Mouse (Mus musculus): ENCODE results near the gene Ctf2. TPM values are rescaled to one million over a fixed set of nuclear protein-coding genes. Genes with fewer than 3 reads are reported as not detected.

Gene Ctf2
- polyA plus RNA-seq, 1 experiment from 2014 or later: 0.23 TPM

- Histone ChIP-seq H3K4me3 (ENCODE audit: low read length) (no peak overlapping the region), H3K9me3 (ENCODE audit: control insufficient read depth, low read length) (no peaks in the 10 kb centered on the region), H3K27me3 (ENCODE audit: control insufficient read depth, insufficient read depth, low read depth, low read length) (no peaks in the 10 kb centered on the region), H3K4me2 (ENCODE audit: low read depth, low read length) (no peak overlapping the region), H3K36me3 (ENCODE audit: control insufficient read depth, insufficient read depth, low read length) (no peaks in the 10 kb centered on the region), H3K9ac (ENCODE audit: low read length) (no peak overlapping the region), H3K27ac (ENCODE audit: low read length) (no peak overlapping the region), H3K4me1 (replicated peaks; ENCODE audit: control insufficient read depth, insufficient read depth, low read length) (peaks cover 13% of the 10 kb centered on the region)
- WGBS: 56% methylated on average over 8 of the region's 8 CpGs
- no peak for ATAC-seq (ENCODE audit: low read depth)
These were observed 49.9 kb downstream of the Ctf2 start for GRCm38 (mm10) chr7:127681888-127682553.

DNA sequence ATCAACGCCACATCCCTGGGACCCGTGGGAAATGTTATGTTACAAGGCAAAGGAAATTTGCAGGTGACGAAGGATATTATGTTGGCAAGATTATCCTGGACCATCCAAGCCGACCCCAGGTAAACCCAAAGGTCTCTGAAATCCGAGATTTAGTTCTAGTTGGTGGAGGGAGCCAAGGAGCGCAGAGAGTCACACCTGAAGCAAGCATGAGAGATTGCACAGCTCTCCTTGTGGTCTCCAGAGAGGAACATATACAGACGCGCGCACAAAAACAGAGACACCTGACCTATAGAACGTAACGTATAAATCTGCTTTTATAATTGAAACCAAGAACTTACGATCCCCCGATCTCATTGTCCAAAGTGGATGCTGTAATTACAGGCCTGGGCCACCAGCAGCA is 51.4 kb downstream of the Ctf2 start:
- Histone ChIP-seq H3K4me1 (replicated peaks; ENCODE audit: control insufficient read depth, insufficient read depth, low read length) (peaks cover 9% of the 10 kb centered on the region), H3K9me3 (ENCODE audit: control insufficient read depth, low read length) (no peaks in the 10 kb centered on the region), H3K36me3 (ENCODE audit: control insufficient read depth, insufficient read depth, low read length) (no peaks in the 10 kb centered on the region), H3K4me3 (ENCODE audit: low read length) (no peak overlapping the region), H3K4me2 (ENCODE audit: low read depth, low read length) (no peak overlapping the region), H3K27me3 (ENCODE audit: control insufficient read depth, insufficient read depth, low read depth, low read length) (no peaks in the 10 kb centered on the region), H3K27ac (ENCODE audit: low read length) (no peak overlapping the region), H3K9ac (ENCODE audit: low read length) (no peak overlapping the region)
- WGBS: 86% methylated on average over 13 of the region's 13 CpGs
- ATAC-seq (ENCODE audit: low read depth): no peak

DNA sequence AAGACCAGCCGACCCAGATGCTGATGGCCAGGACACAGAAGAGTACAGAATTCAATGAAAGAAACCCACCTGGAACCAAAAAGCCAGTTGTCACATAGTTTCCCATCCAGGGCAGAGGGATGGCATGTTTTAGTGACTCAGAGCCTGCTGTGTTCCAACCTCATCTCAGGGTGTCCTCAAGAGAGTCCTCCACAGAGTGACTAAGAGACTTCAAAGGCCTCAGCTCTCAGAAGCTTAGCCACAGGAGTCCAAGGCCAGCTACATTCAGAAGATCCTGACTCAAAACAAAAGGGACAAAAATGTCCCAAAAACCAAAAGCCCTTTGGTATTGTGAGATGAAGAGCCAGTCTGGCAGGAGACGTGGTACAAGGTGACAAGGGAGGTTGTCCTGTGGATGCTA is 53.2 kb downstream of the Ctf2 start:
- H3K27ac ChIP-seq (ENCODE audit: low read length): no peak overlapping the region
- WGBS: 70% methylated on average over 2 of the region's 2 CpGs
- no peaks in the 10 kb centered on the region for H3K4me1 ChIP-seq (replicated peaks; ENCODE audit: control insufficient read depth, insufficient read depth, low read length)
- H3K4me2 ChIP-seq (ENCODE audit: low read depth, low read length): no peak overlapping the region
- H3K36me3 ChIP-seq (ENCODE audit: control insufficient read depth, insufficient read depth, low read length): no peaks in the 10 kb centered on the region
- H3K27me3 ChIP-seq (ENCODE audit: control insufficient read depth, insufficient read depth, low read depth, low read length): no peaks in the 10 kb centered on the region
- H3K9ac ChIP-seq (ENCODE audit: low read length): no peak overlapping the region
- no peak overlapping the region for H3K4me3 ChIP-seq (ENCODE audit: low read length)
- no peaks in the 10 kb centered on the region for H3K9me3 ChIP-seq (ENCODE audit: control insufficient read depth, low read length)
- ATAC-seq (ENCODE audit: low read depth): no peak

DNA sequence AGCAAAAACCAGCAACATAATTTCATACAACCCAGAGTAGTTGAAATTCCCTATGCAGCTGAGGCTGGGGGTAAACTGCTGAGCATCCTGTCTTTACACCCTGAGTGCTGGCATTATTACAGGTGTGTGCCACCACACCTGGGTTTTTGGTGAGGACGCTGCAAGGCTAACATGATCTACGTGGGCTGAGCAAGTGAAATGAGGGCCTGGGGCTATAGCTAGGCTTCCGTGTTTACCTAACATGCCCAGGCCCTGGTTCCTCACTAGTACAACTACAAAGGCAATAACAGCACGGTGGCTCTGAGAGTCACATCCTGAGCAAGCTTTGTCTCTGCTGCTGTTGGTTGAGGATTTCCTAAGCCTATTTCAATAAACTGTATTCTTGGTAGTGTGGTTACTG is 54.4 kb downstream of the Ctf2 start:
- WGBS: 93% methylated on average over 4 of the region's 4 CpGs
- H3K4me2 ChIP-seq (ENCODE audit: low read depth, low read length): no peak overlapping the region
- no peak for ATAC-seq (ENCODE audit: low read depth)
- no peaks in the 10 kb centered on the region for H3K9me3 ChIP-seq (ENCODE audit: control insufficient read depth, low read length)
- H3K9ac ChIP-seq (ENCODE audit: low read length): no peak overlapping the region
- no peaks in the 10 kb centered on the region for H3K36me3 ChIP-seq (ENCODE audit: control insufficient read depth, insufficient read depth, low read length)
- no peak overlapping the region for H3K4me3 ChIP-seq (ENCODE audit: low read length)
- H3K4me1 ChIP-seq (replicated peaks; ENCODE audit: control insufficient read depth, insufficient read depth, low read length): no peaks in the 10 kb centered on the region
- H3K27me3 ChIP-seq (ENCODE audit: control insufficient read depth, insufficient read depth, low read depth, low read length): no peaks in the 10 kb centered on the region
- H3K27ac ChIP-seq (ENCODE audit: low read length): no peak overlapping the region

GRCm38 (mm10) chr7:127677077-127677476 is 54.9 kb downstream of the Ctf2 start:
- 67% methylated on average over 6 of the region's 6 CpGs for WGBS
- Histone ChIP-seq H3K9me3 (ENCODE audit: control insufficient read depth, low read length) (no peaks in the 10 kb centered on the region), H3K9ac (ENCODE audit: low read length) (no peak overlapping the region), H3K4me1 (replicated peaks; ENCODE audit: control insufficient read depth, insufficient read depth, low read length) (no peaks in the 10 kb centered on the region), H3K4me3 (ENCODE audit: low read length) (no peak overlapping the region), H3K27me3 (ENCODE audit: control insufficient read depth, insufficient read depth, low read depth, low read length) (no peaks in the 10 kb centered on the region), H3K27ac (ENCODE audit: low read length) (no peak overlapping the region), H3K36me3 (ENCODE audit: control insufficient read depth, insufficient read depth, low read length) (no peaks in the 10 kb centered on the region), H3K4me2 (ENCODE audit: low read depth, low read length) (no peak overlapping the region)
- no peak for ATAC-seq (ENCODE audit: low read depth)

- ATAC-seq (ENCODE audit: low read depth): peak; percentile 24; the same call in 1 of the 2 replicates
- Histone ChIP-seq H3K27me3 (ENCODE audit: control insufficient read depth, insufficient read depth, low read depth, low read length) (no peaks in the 10 kb centered on the region), H3K4me2 (ENCODE audit: low read depth, low read length) (no peak overlapping the region), H3K27ac (ENCODE audit: low read length) (no peak overlapping the region), H3K4me1 (replicated peaks; ENCODE audit: control insufficient read depth, insufficient read depth, low read length) (no peaks in the 10 kb centered on the region), H3K9ac (ENCODE audit: low read length) (no peak overlapping the region), H3K9me3 (ENCODE audit: control insufficient read depth, low read length) (no peaks in the 10 kb centered on the region), H3K36me3 (ENCODE audit: control insufficient read depth, insufficient read depth, low read length) (no peaks in the 10 kb centered on the region), H3K4me3 (ENCODE audit: low read length) (no peak overlapping the region)
- 71% methylated on average over 9 of the region's 9 CpGs for WGBS
These were observed 56.6 kb downstream of the Ctf2 start for GRCm38 (mm10) chr7:127675391-127675811.

- Histone ChIP-seq H3K4me3 (ENCODE audit: low read length) (no peak overlapping the region), H3K9me3 (ENCODE audit: control insufficient read depth, low read length) (no peaks in the 10 kb centered on the region), H3K4me1 (replicated peaks; ENCODE audit: control insufficient read depth, insufficient read depth, low read length) (no peaks in the 10 kb centered on the region), H3K36me3 (ENCODE audit: control insufficient read depth, insufficient read depth, low read length) (no peaks in the 10 kb centered on the region), H3K27me3 (ENCODE audit: control insufficient read depth, insufficient read depth, low read depth, low read length) (no peaks in the 10 kb centered on the region), H3K27ac (ENCODE audit: low read length) (no peak overlapping the region), H3K4me2 (ENCODE audit: low read depth, low read length) (no peak overlapping the region), H3K9ac (ENCODE audit: low read length) (no peak overlapping the region; the same call in 1 of the 2 replicates)
- WGBS: 4% methylated on average over 5 of the region's 5 CpGs
- ATAC-seq (ENCODE audit: low read depth): peak; percentile 87
These were observed 57.0 kb downstream of the Ctf2 start for GRCm38 (mm10) chr7:127674977-127675376.

DNA sequence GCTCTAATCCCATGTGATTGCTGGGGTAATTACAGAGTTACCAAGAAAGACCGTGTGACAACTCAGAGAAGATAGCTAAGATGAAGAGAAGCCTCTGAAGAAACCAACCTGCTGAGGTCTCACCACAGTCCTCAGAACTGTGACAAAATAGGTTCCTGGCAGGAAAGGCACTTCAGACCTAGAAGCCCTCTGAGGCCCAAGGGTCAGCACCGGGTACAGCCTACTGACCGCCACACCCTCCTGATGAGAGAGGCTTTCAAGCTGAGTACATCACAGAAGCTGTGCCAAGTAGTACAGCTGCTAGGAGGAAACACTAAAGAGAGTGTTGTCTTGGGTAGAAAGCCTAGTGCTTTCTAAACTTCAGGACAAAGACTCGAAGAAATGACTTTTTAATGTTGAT is 59.2 kb downstream of the Ctf2 start:
- 68% methylated on average over 4 of the region's 4 CpGs for WGBS
- Histone ChIP-seq H3K27me3 (ENCODE audit: control insufficient read depth, insufficient read depth, low read depth, low read length) (no peaks in the 10 kb centered on the region), H3K27ac (ENCODE audit: low read length) (no peak overlapping the region), H3K9ac (ENCODE audit: low read length) (no peak overlapping the region), H3K4me3 (ENCODE audit: low read length) (no peak overlapping the region), H3K9me3 (ENCODE audit: control insufficient read depth, low read length) (no peaks in the 10 kb centered on the region), H3K4me2 (ENCODE audit: low read depth, low read length) (no peak overlapping the region), H3K4me1 (replicated peaks; ENCODE audit: control insufficient read depth, insufficient read depth, low read length) (no peaks in the 10 kb centered on the region), H3K36me3 (ENCODE audit: control insufficient read depth, insufficient read depth, low read length) (no peaks in the 10 kb centered on the region)
- ATAC-seq (ENCODE audit: low read depth): no peak

DNA sequence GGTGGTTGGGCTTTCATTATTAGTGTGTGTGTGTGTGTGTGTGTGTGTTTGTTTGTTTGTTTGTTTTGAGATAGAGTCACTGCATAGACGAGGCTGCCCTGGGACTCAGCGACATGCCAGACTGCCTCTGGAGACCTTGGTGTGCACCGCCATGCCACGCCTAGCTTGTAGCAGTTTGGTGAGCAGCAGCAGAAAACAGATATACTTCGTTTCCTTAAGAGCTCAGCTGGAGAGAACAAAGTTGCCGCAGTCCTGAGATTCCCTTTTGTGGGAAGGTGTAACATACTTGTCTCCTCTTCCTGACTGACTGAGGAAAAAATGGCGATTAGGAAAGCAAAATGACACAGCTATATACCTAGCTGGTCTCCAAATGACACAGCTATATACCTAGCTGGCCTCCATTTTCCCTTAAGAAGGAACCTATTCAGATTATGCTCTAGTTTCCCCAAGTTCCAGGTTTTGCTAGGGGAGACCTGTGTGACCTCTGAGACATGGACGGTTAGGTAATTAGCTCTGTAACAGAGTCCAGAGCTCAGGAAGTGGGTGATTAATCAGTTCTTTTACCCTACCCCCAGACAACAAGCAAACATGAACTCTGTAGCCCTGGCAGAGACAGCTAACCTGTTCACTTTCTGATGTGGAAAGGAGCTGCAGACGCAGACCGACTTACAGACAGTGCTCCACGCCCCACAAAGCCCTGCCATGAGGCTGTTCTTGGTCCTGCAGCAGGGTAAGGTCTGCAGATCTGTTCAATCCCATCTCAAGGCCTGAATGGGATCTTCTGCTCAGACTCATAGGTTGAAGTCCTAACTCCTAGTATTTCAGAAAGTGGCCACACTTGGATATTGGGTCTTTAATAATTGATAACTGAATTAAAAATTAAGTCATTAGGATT is 59.8 kb downstream of the Ctf2 start:
- no peak overlapping the region for H3K4me3 ChIP-seq (ENCODE audit: low read length)
- H3K4me1 ChIP-seq (replicated peaks; ENCODE audit: control insufficient read depth, insufficient read depth, low read length): no peaks in the 10 kb centered on the region
- H3K27me3 ChIP-seq (ENCODE audit: control insufficient read depth, insufficient read depth, low read depth, low read length): no peaks in the 10 kb centered on the region
- ATAC-seq (ENCODE audit: low read depth): no peak
- 62% methylated on average over 11 of the region's 11 CpGs for WGBS
- H3K36me3 ChIP-seq (ENCODE audit: control insufficient read depth, insufficient read depth, low read length): no peaks in the 10 kb centered on the region
- H3K9ac ChIP-seq (ENCODE audit: low read length): no peak overlapping the region
- H3K9me3 ChIP-seq (ENCODE audit: control insufficient read depth, low read length): no peaks in the 10 kb centered on the region
- no peak overlapping the region for H3K27ac ChIP-seq (ENCODE audit: low read length)
- no peak overlapping the region for H3K4me2 ChIP-seq (ENCODE audit: low read depth, low read length)

All from lung, embryonic 16.5 days (tissue).